Mouse (Mus musculus) cortical plate, adult 2 months (tissue): ENCODE results near the gene Hs6st1.

Experiments used
- CTCF ChIP-seq: fragments of 200-500 bp; IDR thresholded peaks from 2 replicates; pipeline ENCODE4 v1.5.1; 2011; ENCODE audit warnings: mild to moderate bottlenecking, control low read depth, low read length; ENCODE audit not compliant: insufficient read depth; ENCODE audit errors: extremely low read depth
- POLR2A ChIP-seq: fragments of 200-500 bp; IDR thresholded peaks from 2 replicates; pipeline ENCODE4 v1.6.1; 2011; ENCODE audit warnings: mild to moderate bottlenecking, low read length, control low read depth; ENCODE audit not compliant: insufficient read depth; ENCODE audit errors: extremely low read depth

DNA sequence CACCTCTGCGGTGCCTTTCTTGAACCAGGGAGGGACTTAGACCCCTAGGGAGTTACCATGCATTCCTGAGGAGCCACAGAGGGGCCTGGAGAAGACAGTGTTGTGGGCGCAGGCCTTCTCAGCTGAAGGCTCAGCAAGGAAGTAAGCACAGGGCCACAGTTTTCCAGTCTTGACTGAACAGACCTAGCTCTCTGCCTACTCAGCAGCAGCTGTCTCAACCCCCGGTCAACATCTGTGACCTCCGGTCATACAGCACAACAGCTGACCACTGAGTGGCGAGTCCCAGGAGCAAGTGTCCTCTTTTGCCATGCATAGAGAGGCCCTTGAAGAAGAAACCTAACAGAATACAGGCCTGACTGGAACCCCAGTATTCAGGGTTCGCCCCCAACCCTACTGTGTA, 14.0 kb downstream of the Hs6st1 start:
- TF ChIP-seq CTCF (no peak), POLR2A (no peak)
